Mouse (Mus musculus) neural tube, embryonic 12.5 days (tissue): ENCODE data around the gene Cdc42se1. TPM values are rescaled to one million over a fixed set of nuclear protein-coding genes. Genes with fewer than 3 reads are reported as not detected.

Experiments used
- ATAC-seq: fragments of 200-750 bp; cut with Nextera tagmentation; 2 replicates; pipeline ENCODE4 v1.8.0; 2017; ENCODE audit warnings: low read depth, mild to moderate bottlenecking, moderate TSS enrichment, moderate library complexity; ENCODE audit not compliant: low FRiP score
- H3K27ac ChIP-seq: fragments of 300-500 bp; sonication (generic); 2 replicates; pipeline ENCODE4 v1.5.1; 2016
- H3K27me3 ChIP-seq: fragments of 300-500 bp; sonication (generic); replicated peaks from 2 replicates; pipeline ENCODE4 v1.6.1; 2016; ENCODE audit warnings: mild to moderate bottlenecking
- H3K36me3 ChIP-seq: fragments of 300-500 bp; sonication (generic); 2 replicates; pipeline ENCODE4 v1.6.1; 2016; ENCODE audit warnings: mild to moderate bottlenecking
- H3K4me1 ChIP-seq: fragments of 300-500 bp; sonication (generic); 2 replicates; pipeline ENCODE4 v1.6.1; 2016
- H3K4me2 ChIP-seq: fragments of 300-500 bp; sonication (generic); replicated peaks from 2 replicates; pipeline ENCODE4 v1.6.1; 2016; ENCODE audit warnings: mild to moderate bottlenecking
- H3K4me3 ChIP-seq: fragments of 300-500 bp; sonication (generic); 2 replicates; pipeline ENCODE4 v1.5.1; 2016
- H3K9ac ChIP-seq: fragments of 300-500 bp; sonication (generic); 2 replicates; pipeline ENCODE4 v1.6.1; 2016; ENCODE audit warnings: mild to moderate bottlenecking
- H3K9me3 ChIP-seq: fragments of 300-500 bp; sonication (generic); 2 replicates; pipeline ENCODE4 v1.6.1; 2016; ENCODE audit warnings: mild to moderate bottlenecking
- WGBS: fragments of 180-500 bp; shearing (Covaris S2); methylation state at CpG from one replicate; pipeline ENCODE4 v1.1.7; 2016; 5-methylcytosine and 5-hydroxymethylcytosine counted together
- polyA plus RNA-seq: library from polyadenylated mRNA; unstranded; fragments of >200 nt; fragmentation: Nextera tagmentation; extraction: Ambion mirVana; gene quantifications from 2 replicates; pipeline ENCODE4 v1.2.1, GENCODE M21; 2016

The Cdc42se1 gene
- polyA plus RNA-seq, 1 experiment from 2014 or later = 85.9 TPM

DNA sequence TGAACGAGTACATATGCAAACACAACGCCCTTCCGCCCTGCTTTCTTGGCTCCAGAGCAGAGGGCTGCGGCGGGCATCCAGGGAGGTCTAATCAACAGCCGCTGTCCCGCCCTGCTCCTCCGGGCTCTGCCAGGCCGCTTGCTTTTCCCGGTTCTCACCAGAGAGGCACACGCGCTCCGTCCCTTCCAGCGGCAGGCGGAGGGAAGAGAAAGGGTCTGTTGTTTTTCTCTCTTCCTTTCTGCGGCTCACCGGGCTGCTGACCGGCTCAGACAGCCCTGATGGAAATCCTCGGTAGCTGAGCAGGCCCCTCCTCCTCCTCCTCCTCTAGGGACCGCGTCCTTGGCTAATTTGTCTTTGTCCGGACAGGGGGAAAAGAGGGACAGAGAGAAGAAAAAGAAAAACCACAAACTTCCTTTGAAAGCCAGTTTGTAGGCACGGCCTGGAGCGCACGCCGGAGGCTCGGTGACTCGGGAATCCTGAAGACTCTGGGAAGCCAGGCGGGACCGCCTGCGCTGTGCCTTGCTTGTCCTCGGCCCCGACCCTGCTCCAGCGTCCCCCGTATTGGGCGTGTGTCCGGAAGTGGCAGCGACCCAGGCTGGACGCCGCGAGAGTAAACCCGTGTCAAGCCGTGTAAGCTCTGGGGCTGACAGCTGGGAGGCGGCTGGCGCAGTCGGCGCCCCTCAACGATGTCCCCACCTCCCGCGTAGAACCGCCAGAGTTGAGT lies 54.5 kb downstream of the Cdc42se1 start:
- Histone ChIP-seq H3K27me3 (no peaks in the 10 kb centered on the region), H3K4me3 (peak overlapping the region; percentile 64), H3K9ac (peak overlapping the region; percentile 86), H3K9me3 (no peaks in the 10 kb centered on the region), H3K4me1 (peaks cover 21% of the 10 kb centered on the region), H3K4me2 (peak overlapping the region; percentile 72), H3K36me3 (peaks cover 10% of the 10 kb centered on the region), H3K27ac (peak overlapping the region; percentile 90)
- WGBS = under 1% methylated on average over 50 of the region's 51 CpGs
- ATAC-seq = peak; percentile 69

DNA sequence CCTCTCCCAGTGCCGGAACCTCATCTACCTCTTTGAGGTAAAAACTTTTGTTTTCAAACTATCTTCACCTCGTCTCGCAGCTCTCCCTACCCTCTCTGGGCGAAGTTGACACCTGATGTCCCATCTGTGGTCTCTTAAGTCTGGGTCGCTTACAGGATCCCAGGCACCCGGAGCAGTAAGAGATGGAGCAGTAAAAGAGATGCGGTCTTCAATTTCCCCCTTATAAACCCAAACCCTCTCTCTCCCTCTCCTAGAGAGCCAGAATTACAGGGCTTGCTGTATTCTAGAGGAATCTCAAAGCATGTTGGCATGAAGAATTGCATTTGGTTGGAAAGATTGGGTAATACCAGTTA lies 55.0 kb downstream of the Cdc42se1 start:
- ATAC-seq = no peak
- Histone ChIP-seq H3K4me3 (peak overlapping the region; percentile 64), H3K9me3 (no peaks in the 10 kb centered on the region), H3K27ac (peak overlapping the region; percentile 90), H3K36me3 (peaks cover 16% of the 10 kb centered on the region), H3K9ac (peak overlapping the region; percentile 86), H3K27me3 (no peaks in the 10 kb centered on the region), H3K4me2 (peak overlapping the region; percentile 72), H3K4me1 (peaks cover 21% of the 10 kb centered on the region)
- WGBS = under 1% methylated on average over 7 of the region's 7 CpGs

DNA sequence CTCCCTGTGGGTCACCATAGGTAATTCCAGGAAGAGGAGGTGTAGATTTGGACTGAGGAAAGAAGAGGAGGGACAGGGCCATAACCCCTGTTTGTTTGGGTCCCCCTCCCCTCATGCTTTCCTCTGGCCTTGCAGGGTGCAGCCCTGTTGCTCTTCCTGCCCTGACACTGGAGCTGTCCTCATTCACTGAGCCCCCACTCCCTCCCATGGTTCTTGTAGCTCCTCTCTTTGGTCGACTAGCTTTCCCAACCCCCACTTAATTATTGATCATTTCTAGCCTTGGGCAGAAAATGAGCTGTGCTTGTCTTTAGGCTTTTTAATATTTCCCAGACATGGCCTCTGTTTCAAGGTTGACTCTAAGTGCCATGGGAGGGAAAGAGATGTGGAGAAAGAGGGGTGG lies 55.5 kb downstream of the Cdc42se1 start:
- Histone ChIP-seq H3K9me3 (no peaks in the 10 kb centered on the region), H3K36me3 (peaks cover 19% of the 10 kb centered on the region), H3K4me1 (peaks cover 21% of the 10 kb centered on the region), H3K4me2 (peak overlapping the region; percentile 72), H3K27me3 (no peaks in the 10 kb centered on the region), H3K9ac (peak overlapping the region; percentile 86), H3K4me3 (peak overlapping the region; percentile 64), H3K27ac (no peak overlapping the region)
- 13% methylated on average over 1 of the region's 1 CpGs for WGBS
- no peak for ATAC-seq

DNA sequence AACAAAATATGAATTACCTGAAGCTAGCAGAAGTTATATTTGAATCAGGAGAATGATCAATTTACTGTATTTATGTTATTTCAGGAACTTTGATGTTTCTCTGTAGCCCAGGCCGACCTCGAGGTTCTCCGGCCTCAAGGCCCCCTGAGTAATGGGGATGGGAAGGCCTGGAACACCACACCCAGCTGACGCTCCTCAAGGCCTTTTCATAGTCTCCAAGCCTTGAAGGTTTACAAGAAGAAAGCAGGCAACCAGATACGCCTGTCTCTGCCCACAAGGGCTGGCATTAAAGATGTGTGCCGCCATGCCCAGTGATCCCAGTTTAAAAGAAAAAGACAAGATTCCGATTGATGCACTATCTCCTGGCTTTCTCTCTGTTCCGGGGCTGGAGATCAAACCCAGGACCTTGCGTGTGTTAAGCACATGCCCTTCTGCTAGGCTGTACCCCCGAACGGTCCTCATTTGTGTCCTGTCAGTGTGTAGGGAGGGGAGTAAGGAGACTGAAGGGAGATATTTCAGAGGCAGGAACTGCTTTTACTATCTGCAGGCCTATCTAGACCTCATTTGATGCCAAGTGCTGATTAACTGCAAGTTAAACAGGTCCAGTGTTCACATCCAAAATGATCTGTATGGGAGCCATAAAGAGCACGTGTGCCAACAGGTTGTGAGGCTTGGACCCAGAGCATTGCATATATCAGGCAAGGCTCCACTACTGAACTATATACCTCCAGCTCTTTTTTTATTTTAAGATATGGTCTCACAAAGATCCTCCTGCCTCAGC lies 56.2 kb downstream of the Cdc42se1 start:
- H3K9ac ChIP-seq = 0 out of 2 replicates have a peak overlapping the region, but pooled peaks have one; percentile 3
- H3K9me3 ChIP-seq = no peaks in the 10 kb centered on the region
- peaks cover 21% of the 10 kb centered on the region for H3K4me1 ChIP-seq
- H3K4me3 ChIP-seq = no peak overlapping the region; the same call in 1 of the 2 replicates
- no peak overlapping the region for H3K27ac ChIP-seq
- peak overlapping the region; percentile 72 for H3K4me2 ChIP-seq
- 87% methylated on average over 12 of the region's 12 CpGs for WGBS
- H3K27me3 ChIP-seq = no peaks in the 10 kb centered on the region
- H3K36me3 ChIP-seq = peaks cover 23% of the 10 kb centered on the region
- no peak for ATAC-seq

DNA sequence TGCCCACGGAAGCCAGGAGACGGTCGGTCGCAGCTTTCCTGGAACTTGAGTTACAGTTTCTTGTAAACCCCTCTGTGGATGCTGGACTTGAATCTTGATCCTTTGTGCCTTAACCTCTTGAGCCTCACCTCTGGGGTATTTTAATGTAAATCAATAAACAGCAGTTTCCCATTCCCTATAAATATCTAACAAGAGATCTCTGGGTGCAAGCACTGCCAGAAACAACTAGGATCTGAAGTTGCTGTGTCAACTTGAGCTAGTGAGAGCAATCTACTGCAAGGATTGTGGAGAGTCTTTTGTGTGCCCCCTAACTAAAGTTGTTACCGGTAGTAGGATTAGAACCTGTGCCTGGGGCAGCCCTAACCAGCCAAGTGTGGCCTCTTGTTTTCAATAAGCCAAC lies 56.9 kb downstream of the Cdc42se1 start:
- Histone ChIP-seq H3K4me2 (no peak overlapping the region), H3K4me3 (no peak overlapping the region), H3K36me3 (peaks cover 30% of the 10 kb centered on the region), H3K9me3 (no peaks in the 10 kb centered on the region), H3K27me3 (no peaks in the 10 kb centered on the region), H3K9ac (no peak overlapping the region), H3K4me1 (peaks cover 21% of the 10 kb centered on the region), H3K27ac (no peak overlapping the region)
- no peak for ATAC-seq
- WGBS = 94% methylated on average over 5 of the region's 5 CpGs

Other genes starting within 250 kb of the Cdc42se1 start
- gene Zfp687, start 213.3 kb upstream of the Cdc42se1 start, polyA plus RNA-seq = 33.2 and 34.9 TPM in 2 replicates
- gene Psmd4, start 186.1 kb upstream of the Cdc42se1 start, polyA plus RNA-seq = 286 and 291 TPM in 2 replicates
- 20.4 and 22.8 TPM in 2 replicates for gene Pip5k1a, start 121.8 kb upstream of the Cdc42se1 start, polyA plus RNA-seq
- gene Vps72, start 117.7 kb upstream of the Cdc42se1 start, polyA plus RNA-seq = 227 and 232 TPM in 2 replicates
- gene Tmod4, start 104.3 kb upstream of the Cdc42se1 start, polyA plus RNA-seq = 1.3 and 1.6 TPM in 2 replicates
- gene Scnm1, start 94.7 kb upstream of the Cdc42se1 start, polyA plus RNA-seq = 86.5 and 91.3 TPM in 2 replicates
- 24.5 and 24.8 TPM in 2 replicates for gene Lysmd1, start 94.6 kb upstream of the Cdc42se1 start, polyA plus RNA-seq
- gene Tnfaip8l2, start 86.4 kb upstream of the Cdc42se1 start, polyA plus RNA-seq = 2.7 and 3.3 TPM in 2 replicates
- gene Sema6c, start 68.3 kb upstream of the Cdc42se1 start, polyA plus RNA-seq = 58.3 and 65.2 TPM in 2 replicates
- 6.7 and 7.8 TPM in 2 replicates for gene Gabpb2, start 10.8 kb upstream of the Cdc42se1 start, polyA plus RNA-seq
- gene Mllt11, start 3.4 kb downstream of the Cdc42se1 start, polyA plus RNA-seq = 149 and 166 TPM in 2 replicates
- 0.28 TPM in 1 of 2 replicates, not detected in the other for gene Gm128, start 12.9 kb downstream of the Cdc42se1 start, polyA plus RNA-seq
- gene Bnipl, start 22.5 kb downstream of the Cdc42se1 start, polyA plus RNA-seq = 0.28 TPM in 2 replicates
- gene Mindy1, start 52.6 kb downstream of the Cdc42se1 start, polyA plus RNA-seq = 51.3 and 51.5 TPM in 2 replicates
- gene Prune1, start 53.3 kb downstream of the Cdc42se1 start, polyA plus RNA-seq = 34.9 and 36.1 TPM in 2 replicates
- gene Anxa9, start 78.4 kb downstream of the Cdc42se1 start, polyA plus RNA-seq = 0.94 and 1.2 TPM in 2 replicates
- 104 and 110 TPM in 2 replicates for gene Cers2, start 86.1 kb downstream of the Cdc42se1 start, polyA plus RNA-seq
- 48.9 and 57.2 TPM in 2 replicates for gene Setdb1, start 128.5 kb downstream of the Cdc42se1 start, polyA plus RNA-seq
- not detected in 2 replicates for gene 4930558C23Rik, start 174.1 kb downstream of the Cdc42se1 start, polyA plus RNA-seq
- 28.9 and 33.2 TPM in 2 replicates for gene Arnt, start 205.7 kb downstream of the Cdc42se1 start, polyA plus RNA-seq